Mouse (Mus musculus): Measurements from ENCODE around the gene Vmn1r26. TPM values are rescaled to one million over a fixed set of nuclear protein-coding genes. Genes with fewer than 3 reads are reported as not detected.
"Not testable (repeated sequence)": the region's sequence is repeated elsewhere in the genome, so short reads cannot be mapped to it uniquely, and the experiment has no call there.

Gene Vmn1r26
- not detected in 2 replicates for total RNA-seq (2017)

DNA sequence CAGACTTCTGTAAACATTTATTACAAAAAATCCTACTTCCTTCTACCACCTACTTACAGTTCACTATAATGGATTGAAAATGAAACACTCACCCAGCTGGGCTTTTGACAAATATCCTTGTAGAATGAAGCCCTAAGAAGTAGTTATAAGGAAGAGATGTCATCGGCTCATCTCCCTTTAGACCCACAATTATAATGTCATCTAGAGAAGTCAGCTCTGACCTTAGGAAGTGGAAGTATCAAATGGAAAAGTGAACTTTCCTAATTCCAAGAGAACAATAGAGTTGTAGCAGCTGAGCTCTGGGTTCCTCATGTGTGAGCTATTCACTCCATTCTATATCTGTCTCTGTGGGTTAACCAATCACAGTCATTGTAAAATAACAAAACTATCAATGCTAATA is at the start of gene Vmn1r26:
Gene Vmn1r26, minus strand, starts transcription at position 101 of the 400 bp plus-strand sequence.
- ATAC-seq (replicated peaks in 1 of 2; ENCODE audit: insufficient read depth in 1 of 2, low FRiP score in 2 of 2, low TSS enrichment in 1 of 2, low read depth in 1 of 2, poor library complexity in 2 of 2, severe bottlenecking in 2 of 2) = no peak

DNA sequence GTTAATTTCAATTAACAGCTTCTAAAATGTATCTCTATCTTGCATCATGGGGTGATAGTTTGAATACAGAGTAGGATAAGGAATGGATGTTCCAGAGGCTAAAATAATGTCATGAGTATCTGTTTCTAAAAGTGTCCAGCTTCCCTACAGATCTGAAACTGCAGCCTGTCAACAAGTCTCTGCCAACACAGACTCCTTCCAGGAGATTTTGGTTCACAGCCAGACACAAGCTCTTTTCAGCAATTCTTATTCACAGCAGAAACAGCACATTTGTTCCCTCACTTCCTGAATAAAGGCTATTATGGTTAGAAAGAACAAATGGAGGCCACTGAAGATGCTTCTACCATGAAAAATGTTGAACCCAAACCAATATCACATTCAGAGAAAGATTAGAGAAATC is 29.1 kb upstream of the Vmn1r26 start:
- ATAC-seq (replicated peaks in 1 of 2; ENCODE audit: insufficient read depth in 1 of 2, low FRiP score in 2 of 2, low TSS enrichment in 1 of 2, low read depth in 1 of 2, poor library complexity in 2 of 2, severe bottlenecking in 2 of 2) = no peak

DNA sequence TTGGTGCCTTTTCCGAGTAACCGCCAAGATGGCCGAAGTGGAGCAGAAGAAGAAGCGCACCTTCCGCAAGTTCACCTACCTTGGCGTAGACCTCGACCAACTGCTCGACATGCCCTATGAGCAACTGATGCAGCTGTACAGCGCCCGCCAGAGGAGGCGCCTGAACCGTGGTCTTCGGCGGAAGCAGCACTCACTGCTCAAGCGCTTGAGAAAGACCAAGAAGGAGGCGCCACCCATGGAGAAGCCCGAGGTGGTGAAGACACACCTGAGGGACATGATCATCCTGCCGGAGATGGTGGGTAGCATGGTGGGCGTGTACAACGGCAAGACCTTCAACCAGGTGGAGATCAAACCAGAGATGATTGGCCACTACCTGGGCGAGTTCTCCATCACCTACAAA is 2.5 kb upstream of the Vmn1r26 start:
- ATAC-seq (replicated peaks in 1 of 2; ENCODE audit: insufficient read depth in 1 of 2, low FRiP score in 2 of 2, low TSS enrichment in 1 of 2, low read depth in 1 of 2, poor library complexity in 2 of 2, severe bottlenecking in 2 of 2) = not testable (repeated sequence)

DNA sequence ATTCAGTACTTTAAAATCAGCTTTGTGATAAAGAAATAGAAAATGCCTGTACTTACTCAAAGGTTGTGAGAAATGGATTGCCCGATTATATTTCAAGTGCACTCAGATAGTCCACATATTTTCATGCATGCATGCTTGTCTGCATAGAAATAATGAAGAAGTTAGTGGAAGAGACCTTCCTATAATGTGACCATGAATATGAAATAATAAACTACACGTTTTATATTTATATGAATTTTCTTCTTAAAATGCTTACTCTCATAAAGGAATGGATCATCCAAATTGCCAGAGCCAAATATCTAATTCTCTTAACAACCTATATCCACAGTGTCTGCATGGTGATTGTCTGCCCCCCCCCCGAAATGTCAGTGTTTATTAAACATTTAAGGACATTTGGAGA is 34.2 kb downstream of the Vmn1r26 start, which contains the start of gene Vmn1r25:
Gene Vmn1r25, minus strand, starts transcription at position 101 of the 400 bp plus-strand sequence.
- ATAC-seq (replicated peaks in 1 of 2; ENCODE audit: insufficient read depth in 1 of 2, low FRiP score in 2 of 2, low TSS enrichment in 1 of 2, low read depth in 1 of 2, poor library complexity in 2 of 2, severe bottlenecking in 2 of 2) = no peak

DNA sequence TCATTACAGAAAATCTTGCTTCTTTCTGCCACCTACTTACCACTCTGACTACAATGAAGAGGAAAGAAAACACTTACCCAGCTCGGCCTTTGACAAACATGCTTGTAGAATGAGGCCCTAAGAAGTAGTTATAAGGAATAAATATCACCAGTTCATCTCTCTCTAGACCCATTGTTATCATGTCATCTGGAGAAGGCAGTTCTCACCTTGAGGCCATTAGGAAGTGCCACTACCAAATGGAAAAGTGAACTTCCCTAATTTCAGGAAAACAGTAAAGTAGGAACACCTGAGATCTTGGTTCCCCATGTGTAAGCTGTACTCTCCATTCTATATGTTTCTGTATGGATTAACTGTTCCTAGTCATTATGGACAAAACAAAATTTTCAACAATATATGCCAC is 53.6 kb downstream of the Vmn1r26 start, which contains the start of gene Vmn1r24:
Gene Vmn1r24, minus strand, starts transcription at position 101 of the 400 bp plus-strand sequence.
- ATAC-seq (replicated peaks in 1 of 2; ENCODE audit: insufficient read depth in 1 of 2, low FRiP score in 2 of 2, low TSS enrichment in 1 of 2, low read depth in 1 of 2, poor library complexity in 2 of 2, severe bottlenecking in 2 of 2) = not testable (repeated sequence)

Other genes with a start within 250 kb of the Vmn1r26 start
- 26.6 and 39.3 TPM in 2 replicates for gene Vopp1, start 190.0 kb downstream of the Vmn1r26 start, total RNA-seq (2017)
- not detected in 2 replicates for gene Vmn1r21, start 164.8 kb downstream of the Vmn1r26 start, total RNA-seq (2017)
- not detected in 2 replicates for gene Vmn1r22, start 107.1 kb downstream of the Vmn1r26 start, total RNA-seq (2017)
- not detected in 2 replicates for gene Vmn1r23, start 88.3 kb downstream of the Vmn1r26 start, total RNA-seq (2017)
- not detected in 2 replicates for gene Vmn1r24, start 53.7 kb downstream of the Vmn1r26 start, total RNA-seq (2017)
- not detected in 2 replicates for gene Vmn1r25, start 34.3 kb downstream of the Vmn1r26 start, total RNA-seq (2017)
- not detected in 2 replicates for gene Vmn1r27, start 203.7 kb upstream of the Vmn1r26 start, total RNA-seq (2017)
- gene Vmn1r28, start 246.9 kb upstream of the Vmn1r26 start, total RNA-seq (2017) = not detected in 2 replicates

Data from hematopoietic stem cell, adult 5-6 weeks (primary cell).